Mouse (Mus musculus) heart, embryonic 14.5 days (tissue): Measurements from ENCODE around the gene Ppp1r3f. TPM values are rescaled to one million over a fixed set of nuclear protein-coding genes. Genes with fewer than 3 reads are reported as not detected.

ENCODE experiments used
- ATAC-seq: fragments of 200-750 bp; cut with Nextera tagmentation; 2 replicates; pipeline ENCODE4 v1.8.0; 2017; ENCODE audit warnings: low read depth, moderate TSS enrichment; ENCODE audit not compliant: insufficient number of reproducible peaks, insufficient read depth, low FRiP score
- H3K27ac ChIP-seq, 2 experiments: fragments of 200-500 bp in 1 of 2; fragments of 300-500 bp in 1 of 2; sonication (generic) in 1 of 2; replicated peaks in 1 of 2; 2 replicates each; pipeline ENCODE4 v1.5.1; 2012 to 2014; ENCODE audit warnings: low read depth in 2 of 2, low read length in 2 of 2, control low read depth in 1 of 2, mild to moderate bottlenecking in 1 of 2, mixed read lengths in 1 of 2; ENCODE audit not compliant: control insufficient read depth in 1 of 2, insufficient read depth in 1 of 2
- H3K27me3 ChIP-seq: fragments of 300-500 bp; sonication (generic); 2 replicates; pipeline ENCODE4 v1.6.1; 2014; ENCODE audit warnings: mild to moderate bottlenecking, low read length, control low read depth; ENCODE audit not compliant: control insufficient read depth, insufficient read depth
- H3K36me3 ChIP-seq: fragments of 300-500 bp; sonication (generic); 2 replicates; pipeline ENCODE4 v1.6.1; 2014; ENCODE audit warnings: mild to moderate bottlenecking, control low read depth, low read length, mixed read lengths; ENCODE audit not compliant: control insufficient read depth, insufficient read depth
- H3K4me1 ChIP-seq, 2 experiments: fragments of 200-500 bp in 1 of 2; fragments of 300-500 bp in 1 of 2; sonication (generic) in 1 of 2; 2 replicates each; pipeline ENCODE4 v1.6.1; 2012 to 2014; ENCODE audit warnings: low read length in 2 of 2, control low read depth in 1 of 2, mixed read lengths in 1 of 2; ENCODE audit not compliant: control insufficient read depth in 2 of 2, insufficient read depth in 2 of 2
- H3K4me2 ChIP-seq: fragments of 300-500 bp; sonication (generic); 2 replicates; pipeline ENCODE4 v1.6.1; 2014; ENCODE audit warnings: mild to moderate bottlenecking, low read length
- H3K4me3 ChIP-seq, 2 experiments: fragments of 200-500 bp in 1 of 2; fragments of 300-500 bp in 1 of 2; sonication (generic) in 1 of 2; 2 replicates each; pipeline ENCODE4 v1.5.1; 2012 to 2014; ENCODE audit warnings: low read length in 2 of 2, mild to moderate bottlenecking in 2 of 2, control low read depth in 1 of 2, low read depth in 1 of 2, moderate library complexity in 1 of 2; ENCODE audit not compliant: control insufficient read depth in 1 of 2, insufficient read depth in 1 of 2
- H3K9ac ChIP-seq: fragments of 300-500 bp; sonication (generic); 2 replicates; pipeline ENCODE4 v1.6.1; 2014; ENCODE audit warnings: mild to moderate bottlenecking, low read length
- H3K9me3 ChIP-seq: fragments of 300-500 bp; sonication (generic); 2 replicates; pipeline ENCODE4 v1.6.1; 2016; ENCODE audit warnings: low read length, control low read depth; ENCODE audit not compliant: control insufficient read depth
- WGBS: fragments of 180-500 bp; shearing (Covaris S2); extraction: QIAGEN DNeasy Blood & Tissue Kit; methylation state at CpG from one replicate; pipeline ENCODE4 v1.1.7; 2014; 5-methylcytosine and 5-hydroxymethylcytosine counted together
- polyA plus RNA-seq: library from polyadenylated mRNA; unstranded; fragments of >200 nt; fragmentation: Nextera tagmentation; extraction: Ambion mirVana; gene quantifications from 2 replicates; pipeline ENCODE4 v1.2.1, GENCODE M21; 2014

Gene Ppp1r3f
- 1.2 TPM in 2 replicates for polyA plus RNA-seq

DNA sequence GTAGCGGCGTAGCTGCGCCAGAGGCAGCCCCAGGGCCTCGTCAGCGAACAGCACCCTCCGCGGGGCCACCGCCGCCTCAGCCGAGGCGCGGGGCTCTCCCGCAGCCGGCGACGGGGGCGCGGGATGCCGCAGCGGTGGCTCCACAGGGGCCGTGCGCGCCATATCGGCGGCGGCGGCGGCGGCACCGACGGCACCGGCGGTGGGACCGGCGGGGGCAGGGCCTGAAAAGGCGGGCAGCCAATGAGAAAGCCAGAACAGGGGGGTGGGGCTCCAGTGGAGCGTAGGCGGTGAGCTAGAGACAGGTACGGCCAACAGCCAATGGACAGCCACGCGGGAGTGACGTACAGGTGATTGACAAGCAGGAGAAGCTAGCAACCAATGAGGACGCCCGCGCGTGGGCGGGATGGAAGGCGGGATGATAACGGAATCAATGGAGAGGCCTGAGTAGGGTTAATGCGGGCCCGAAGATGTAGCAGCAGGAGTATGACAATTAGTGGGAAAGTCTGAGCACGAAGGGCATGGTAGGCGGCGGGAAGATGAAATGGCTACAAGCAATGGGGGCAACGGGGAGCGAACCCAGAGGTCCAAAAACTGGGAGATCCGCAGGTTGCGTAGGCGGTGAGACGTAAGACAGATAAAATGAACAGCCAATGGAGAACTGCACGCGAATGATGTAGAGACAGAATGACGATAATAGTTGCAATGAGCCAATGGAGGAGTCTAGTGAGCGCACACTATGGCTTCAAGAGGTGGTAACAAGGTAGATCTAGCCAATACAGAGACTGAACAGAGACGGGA is at the start of gene Ppp1r3f:
Gene Ppp1r3f (minus strand): TSS at position 197 of the 798 bp plus-strand sequence.
- Histone ChIP-seq H3K36me3 (no peaks in the 10 kb centered on the region), H3K4me1 (peaks cover 11 to 25% of the 10 kb centered on the region in 2 experiments), H3K27me3 (no peaks in the 10 kb centered on the region), H3K9ac (peak within 1 kb of the TSS; percentile 78), H3K4me2 (peak within 1 kb of the TSS; percentile 64), H3K9me3 (no peaks in the 10 kb centered on the region), H3K4me3 (peak within 1 kb of the TSS; percentile 59 to 77), H3K27ac (peak within 1 kb of the TSS; percentile 55 to 80)
- 17% methylated on average over 65 of the region's 65 CpGs for WGBS
- peak; percentile 96 for ATAC-seq

DNA sequence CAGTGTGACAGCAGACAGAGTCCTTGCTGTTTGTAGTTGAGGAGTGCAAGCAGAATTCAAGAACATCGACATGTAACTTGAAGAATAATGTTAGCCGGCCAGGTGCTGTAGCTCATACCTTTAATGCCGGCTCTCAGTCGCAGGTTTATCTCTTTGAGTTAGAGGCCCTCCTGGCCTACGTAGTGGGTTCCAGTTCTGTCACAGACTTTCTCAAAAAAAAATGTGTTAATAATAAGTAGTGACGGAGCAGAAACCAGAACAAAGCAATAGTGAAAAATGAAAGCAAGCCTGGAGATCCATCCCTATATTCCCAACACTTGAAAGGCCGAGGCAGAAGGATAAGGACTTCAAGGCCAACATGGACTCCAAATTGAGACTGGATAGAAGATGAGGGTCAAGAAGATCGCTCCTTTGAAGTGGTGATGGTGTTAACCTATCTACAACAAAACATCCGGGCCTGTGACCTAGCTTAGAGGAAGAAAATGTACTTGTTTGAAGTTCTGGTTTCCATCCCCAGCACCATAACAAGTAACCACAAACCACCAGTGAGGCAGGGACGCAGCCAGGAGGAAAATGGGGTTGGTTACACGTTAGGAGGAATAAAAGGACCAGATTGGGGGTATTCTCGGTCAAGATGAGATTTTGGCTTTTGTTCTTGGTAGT is 43.9 kb upstream of the Ppp1r3f start:
- Histone ChIP-seq H3K4me2 (no peak overlapping the region), H3K27me3 (no peaks in the 10 kb centered on the region), H3K27ac (no peak overlapping the region), H3K4me3 (no peak overlapping the region), H3K9ac (no peak overlapping the region), H3K36me3 (no peaks in the 10 kb centered on the region), H3K9me3 (no peaks in the 10 kb centered on the region), H3K4me1 (no peaks in the 10 kb centered on the region)
- ATAC-seq, result no peak
- WGBS, result 71% methylated on average over 12 of the region's 12 CpGs

DNA sequence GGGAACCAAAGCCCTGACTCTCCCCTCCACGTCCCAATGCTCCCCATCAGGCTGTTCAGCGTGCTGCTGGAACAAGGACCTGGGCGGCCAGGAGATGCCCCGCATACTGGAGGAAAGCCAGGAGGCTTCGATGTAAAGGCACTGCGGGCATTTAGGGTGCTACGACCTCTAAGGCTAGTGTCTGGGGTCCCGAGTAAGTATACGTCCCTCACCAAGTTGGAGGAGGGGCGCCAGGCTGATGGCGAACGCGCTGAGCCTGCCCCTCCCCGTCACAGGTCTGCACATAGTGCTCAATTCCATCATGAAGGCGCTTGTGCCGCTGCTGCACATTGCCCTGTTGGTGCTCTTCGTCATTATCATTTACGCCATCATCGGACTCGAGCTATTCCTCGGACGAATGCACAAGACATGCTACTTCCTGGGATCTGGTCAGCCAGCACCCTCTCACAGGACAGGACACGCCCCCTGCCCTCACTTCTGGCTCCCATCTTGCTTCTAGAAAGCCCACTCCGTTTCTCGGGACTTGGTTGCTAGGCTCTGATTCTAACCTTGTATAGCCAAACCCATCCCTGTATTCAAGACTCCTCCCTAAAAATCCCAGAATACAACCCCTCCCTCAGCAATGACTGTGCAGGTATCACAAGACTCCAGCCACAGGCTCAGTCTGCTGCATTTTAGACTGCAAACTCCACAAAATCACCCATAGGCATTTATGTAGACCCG is 36.6 kb upstream of the Ppp1r3f start:
- Histone ChIP-seq H3K4me3 (peak overlapping the region; percentile 35 to 48), H3K36me3 (no peaks in the 10 kb centered on the region), H3K27me3 (no peaks in the 10 kb centered on the region; the same call in 1 of the 2 replicates), H3K9me3 (no peaks in the 10 kb centered on the region), H3K4me1 (no peaks in the 10 kb centered on the region), H3K27ac (no peak overlapping the region), H3K9ac (peak overlapping the region; percentile 21; the same call in 1 of the 2 replicates), H3K4me2 (peak overlapping the region; percentile 74)
- WGBS, result 20% methylated on average over 26 of the region's 26 CpGs
- no peak for ATAC-seq

DNA sequence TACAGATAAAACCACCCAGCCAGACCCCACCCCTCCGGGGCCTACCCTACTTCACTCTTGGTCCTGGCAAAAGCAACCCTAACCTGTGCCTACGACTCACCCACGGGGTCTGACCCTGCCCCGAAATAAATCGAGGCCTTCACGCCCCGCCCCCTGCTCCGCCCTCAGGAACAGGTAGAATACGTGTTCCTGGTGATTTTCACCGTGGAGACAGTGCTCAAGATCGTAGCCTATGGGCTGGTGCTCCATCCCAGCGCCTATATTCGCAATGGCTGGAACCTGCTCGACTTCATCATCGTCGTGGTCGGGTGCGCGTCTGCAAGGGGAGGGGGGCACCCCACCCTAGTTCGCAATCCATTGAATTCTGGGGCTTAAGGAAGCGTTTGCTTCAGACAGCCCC is 36.0 kb upstream of the Ppp1r3f start:
- Histone ChIP-seq H3K9me3 (no peaks in the 10 kb centered on the region), H3K4me1 (no peaks in the 10 kb centered on the region), H3K27ac (no peak overlapping the region), H3K27me3 (no peaks in the 10 kb centered on the region; the same call in 1 of the 2 replicates), H3K36me3 (no peaks in the 10 kb centered on the region), H3K4me3 (peak overlapping the region; percentile 35 to 48), H3K4me2 (peak overlapping the region; percentile 74), H3K9ac (0 out of 2 replicates have a peak overlapping the region, but pooled peaks have one; percentile 21)
- ATAC-seq, result no peak
- WGBS, result 31% methylated on average over 21 of the region's 21 CpGs

DNA sequence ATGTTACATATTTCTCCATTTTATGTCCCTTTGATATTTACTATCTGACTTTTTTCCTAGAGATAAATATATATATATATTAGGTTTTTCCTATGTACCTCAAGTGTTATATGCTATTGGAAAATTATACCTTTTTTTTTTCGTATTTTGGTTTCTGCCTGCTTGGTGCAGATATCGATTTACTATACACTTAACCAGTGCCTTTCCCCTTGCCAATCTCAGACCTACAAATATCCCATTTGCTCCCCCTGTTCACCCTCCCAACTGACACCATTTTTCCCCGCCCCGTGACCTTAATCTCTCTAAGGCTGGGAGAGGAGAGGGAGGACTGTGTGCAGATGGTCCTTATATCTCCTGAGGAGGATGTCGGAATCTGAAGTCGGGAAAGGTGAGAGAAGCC is 32.7 kb upstream of the Ppp1r3f start, which contains the start of gene Cacna1f:
Gene Cacna1f (plus strand): TSS at position 301 of the 400 bp plus-strand sequence.
- ATAC-seq, result no peak
- WGBS, result 63% methylated on average over 6 of the region's 6 CpGs
- Histone ChIP-seq H3K4me3 (no peak within 1 kb of the TSS), H3K27ac (no peak within 1 kb of the TSS), H3K36me3 (no peaks in the 10 kb centered on the region), H3K27me3 (no peaks in the 10 kb centered on the region; the same call in 1 of the 2 replicates), H3K4me1 (no peaks in the 10 kb centered on the region; a peak in 1 of 4 replicates), H3K9ac (no peak within 1 kb of the TSS), H3K4me2 (no peak within 1 kb of the TSS), H3K9me3 (no peaks in the 10 kb centered on the region)

DNA sequence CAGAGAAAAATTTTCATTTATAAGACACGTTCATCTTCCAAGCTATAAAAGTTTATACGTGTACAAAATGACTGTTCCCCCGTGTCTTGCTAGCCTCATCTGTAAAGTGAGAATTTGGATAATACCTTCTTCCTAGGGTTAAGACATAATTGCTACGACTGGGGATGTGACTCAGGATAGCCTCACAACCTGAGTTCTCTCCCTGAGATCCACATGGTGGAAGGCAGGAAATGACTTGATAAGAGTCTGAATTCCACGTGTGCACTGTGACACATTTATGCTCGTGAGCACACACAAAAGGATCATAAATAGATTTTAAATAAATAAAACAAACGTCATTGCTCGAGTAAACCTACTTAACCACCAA is 31.5 kb upstream of the Ppp1r3f start:
- H3K36me3 ChIP-seq, result 0 out of 2 replicates have a peak, but pooled peaks cover under 1% of the 10 kb centered on the region
- 0 out of 4 replicates have a peak overlapping the region, but pooled peaks of 1 of the 2 experiments have one; percentile 51 for H3K4me3 ChIP-seq
- WGBS, result 30% methylated on average over 8 of the region's 8 CpGs
- H3K27ac ChIP-seq, result no peak overlapping the region
- peak overlapping the region; percentile 66; the same call in 1 of the 2 replicates for H3K4me2 ChIP-seq
- no peak for ATAC-seq
- no peaks in the 10 kb centered on the region; the same call in 1 of the 2 replicates for H3K27me3 ChIP-seq
- H3K9me3 ChIP-seq, result no peaks in the 10 kb centered on the region
- no peaks in the 10 kb centered on the region; a peak in 1 of 4 replicates for H3K4me1 ChIP-seq
- no peak overlapping the region for H3K9ac ChIP-seq
